Mouse (Mus musculus) bone marrow macrophage, adult 2 months (primary cell): ENCODE measurements around the gene Mef2b.

ENCODE experiments used
- CTCF ChIP-seq: IDR thresholded peaks from 2 replicates; pipeline ENCODE4 v1.5.1; 2012; ENCODE audit warnings: low read depth, mild to moderate bottlenecking, low read length, moderate library complexity
- POLR2A ChIP-seq: IDR thresholded peaks from 2 replicates; pipeline ENCODE4 v1.6.1; 2012; ENCODE audit warnings: mild to moderate bottlenecking, low read depth, low read length, borderline replicate concordance

DNA sequence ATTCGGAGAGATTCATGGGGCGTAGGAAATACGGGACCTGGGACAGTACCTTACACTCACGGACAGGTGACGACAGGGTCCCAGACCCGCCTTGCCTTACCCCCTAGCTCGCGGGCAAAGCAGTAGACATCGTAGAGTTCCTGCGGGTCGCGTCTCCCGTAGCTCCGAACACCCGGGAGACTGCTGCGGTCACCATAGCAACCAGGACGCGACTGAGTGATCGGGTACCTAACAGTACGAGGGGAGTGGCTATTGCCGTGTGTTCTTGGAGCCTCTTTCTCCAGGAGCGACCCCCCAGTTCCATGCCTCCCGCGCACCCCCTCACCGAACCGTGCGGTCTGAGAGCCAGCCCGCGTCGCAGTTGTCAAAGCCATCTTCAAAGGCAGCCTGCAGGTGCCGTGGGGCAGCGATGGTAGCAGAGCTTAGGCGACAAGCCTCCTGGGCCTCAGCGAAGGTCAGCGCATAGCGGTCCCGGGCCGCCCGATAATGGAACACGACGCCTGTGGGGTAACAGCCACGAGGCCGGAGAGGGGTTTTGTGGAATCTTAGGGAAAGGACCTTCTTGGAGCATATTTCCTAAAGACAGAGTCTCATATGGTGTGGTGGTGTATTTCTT is 27.0 kb upstream of the Mef2b start:
- TF ChIP-seq POLR2A (no peak), CTCF (no peak)
